Mouse (Mus musculus) G1E-ER4 (cell line): ENCODE measurements around the gene Pfkfb2. TPM values are rescaled to one million over a fixed set of nuclear protein-coding genes. Genes with fewer than 3 reads are reported as not detected.

Experiments
- GATA1 ChIP-seq: IDR thresholded peaks from one replicate; pipeline ENCODE4 v1.8.0; 2012; ENCODE audit warnings: low read length, inconsistent platforms
- polyA plus RNA-seq: library from polyadenylated mRNA; stranded (reverse); fragments of >175 nt; gene quantifications from 2 replicates; pipeline ENCODE4 v1.2.3, GENCODE M21; 2012

The Pfkfb2 gene
- polyA plus RNA-seq, result 5.0 and 8.5 TPM in 2 replicates

DNA sequence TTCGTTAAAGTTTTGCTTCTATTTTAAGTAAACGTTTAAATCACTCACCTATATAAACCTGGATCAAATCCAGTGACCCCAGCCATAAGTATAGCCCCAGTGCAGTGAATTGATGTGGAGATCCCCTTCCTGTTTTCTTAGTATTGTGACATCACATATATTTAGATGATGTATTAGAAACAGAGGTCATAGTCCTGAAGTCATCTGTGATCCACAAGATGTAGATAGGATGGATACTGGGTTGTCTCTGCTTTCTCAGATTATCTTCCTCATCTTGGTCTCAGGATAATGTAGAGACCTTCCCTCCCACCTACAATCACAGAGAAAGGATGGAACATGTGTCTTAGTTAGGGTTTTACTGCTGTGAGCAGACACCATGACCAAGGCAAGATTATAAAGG is at the start of gene Pfkfb2:
TSS of gene Pfkfb2 (minus strand) at position 101 of the 400 bp plus-strand sequence.
- no peak for TF ChIP-seq GATA1

DNA sequence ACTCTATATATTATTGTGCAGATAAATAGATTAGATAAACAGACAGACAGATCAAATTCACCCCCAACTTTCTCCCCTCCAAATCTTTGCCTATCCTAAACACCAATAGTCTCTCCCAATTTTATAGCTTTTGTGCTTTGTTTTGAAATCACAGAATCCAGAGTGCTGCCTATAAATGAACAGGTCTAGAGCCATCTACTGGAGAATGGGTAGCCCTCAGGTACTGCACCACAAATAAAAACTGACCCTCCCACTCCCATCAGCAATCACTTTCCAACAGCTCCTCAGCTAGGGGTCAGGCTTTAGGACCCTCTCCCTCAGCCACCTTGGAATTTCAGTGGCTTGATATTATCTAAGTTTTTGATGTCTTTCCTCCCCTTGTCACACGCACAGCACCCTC is 47.6 kb upstream of the Pfkfb2 start:
- TF ChIP-seq GATA1, result no peak

DNA sequence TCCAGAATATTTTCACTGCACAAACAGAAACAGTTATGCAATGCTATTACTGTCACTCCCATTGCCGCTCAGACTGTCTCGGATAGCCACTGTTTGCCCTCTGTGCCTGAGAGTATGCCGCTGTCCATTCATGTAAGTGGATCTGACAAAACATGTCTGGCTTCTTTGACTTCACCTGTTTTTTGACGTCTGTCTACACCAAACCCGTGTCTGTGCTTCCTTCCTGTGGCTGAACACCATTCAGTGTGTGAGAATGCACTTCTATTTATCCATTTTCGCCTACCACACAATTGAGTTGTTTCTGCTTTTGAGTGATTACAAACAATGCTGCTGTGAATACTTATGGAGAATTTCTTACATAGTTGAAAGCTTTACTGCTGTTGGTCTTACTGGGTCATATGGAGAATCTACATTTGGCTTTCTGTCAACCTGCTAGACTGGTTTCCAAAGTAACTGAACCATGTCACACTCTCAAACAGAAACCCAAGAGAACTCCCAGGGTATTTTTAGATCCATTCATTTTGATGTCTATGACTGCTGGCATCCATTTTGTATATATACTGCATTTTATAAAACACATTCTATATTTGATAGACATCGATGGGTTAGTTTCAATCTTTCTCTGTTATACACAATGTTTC is 46.8 kb upstream of the Pfkfb2 start:
- no peak for TF ChIP-seq GATA1

DNA sequence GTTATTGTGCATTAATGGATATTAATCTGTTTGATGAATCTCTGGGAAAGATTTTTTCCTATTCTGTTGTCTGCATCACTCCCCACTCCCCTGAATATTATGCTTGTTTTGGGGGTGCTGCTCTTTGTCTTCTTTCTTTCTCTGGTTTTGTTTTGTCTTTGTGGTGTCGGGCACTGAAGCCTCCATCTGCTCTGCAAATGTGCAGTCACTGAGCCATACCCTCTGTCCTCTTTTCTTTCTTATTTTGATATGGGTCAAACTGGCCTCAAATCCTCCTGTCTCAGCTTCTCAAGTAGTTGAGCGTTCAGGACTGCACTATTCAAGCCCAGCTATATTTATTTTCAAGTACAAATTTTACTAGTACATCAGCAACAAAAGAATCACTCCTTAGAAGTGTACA is 46.2 kb upstream of the Pfkfb2 start:
- no peak for TF ChIP-seq GATA1

DNA sequence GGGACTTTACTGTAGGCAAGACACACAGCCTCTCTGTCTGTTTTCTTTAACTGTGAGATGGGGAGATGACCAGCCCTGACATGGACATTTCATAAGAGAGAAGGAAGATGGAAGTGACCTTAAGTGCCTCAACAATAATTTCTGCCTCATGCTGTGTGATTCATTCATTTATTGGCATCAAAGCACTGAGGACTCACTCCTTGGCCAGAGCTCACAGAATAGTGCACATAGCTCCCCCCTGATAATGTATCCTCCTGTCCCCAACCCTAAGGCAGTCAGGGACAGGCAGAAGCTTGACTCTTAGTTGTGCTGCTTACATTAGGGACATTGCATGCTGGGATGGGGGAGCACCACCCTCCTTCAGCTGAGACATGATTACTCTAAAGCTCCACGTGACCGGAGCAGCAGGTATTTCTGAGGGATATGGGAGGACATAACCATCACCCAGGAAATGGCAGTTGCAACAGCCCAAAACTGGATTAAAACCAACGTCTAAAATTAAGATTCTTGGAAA is 42.0 kb upstream of the Pfkfb2 start:
- no peak for TF ChIP-seq GATA1

DNA sequence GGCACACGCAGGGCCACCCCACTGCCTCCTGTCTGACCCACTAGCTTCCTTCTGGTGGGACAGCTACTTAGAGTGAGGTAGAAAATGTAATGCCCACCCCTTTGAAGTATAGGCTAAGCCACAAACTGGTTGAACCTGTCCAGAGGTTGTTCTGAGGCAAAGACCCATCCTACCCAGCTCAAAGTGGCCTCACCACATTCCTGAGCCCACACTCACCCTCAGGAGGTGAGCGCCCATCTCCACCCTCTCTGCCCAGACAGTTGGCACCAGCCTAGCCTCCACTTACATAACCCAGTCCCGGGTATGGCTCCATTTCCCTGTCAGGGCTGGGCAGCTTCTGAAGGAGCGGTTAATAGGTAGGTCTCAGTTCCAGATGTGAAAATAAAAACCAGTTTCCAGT is 41.4 kb upstream of the Pfkfb2 start:
- no peak for TF ChIP-seq GATA1

DNA sequence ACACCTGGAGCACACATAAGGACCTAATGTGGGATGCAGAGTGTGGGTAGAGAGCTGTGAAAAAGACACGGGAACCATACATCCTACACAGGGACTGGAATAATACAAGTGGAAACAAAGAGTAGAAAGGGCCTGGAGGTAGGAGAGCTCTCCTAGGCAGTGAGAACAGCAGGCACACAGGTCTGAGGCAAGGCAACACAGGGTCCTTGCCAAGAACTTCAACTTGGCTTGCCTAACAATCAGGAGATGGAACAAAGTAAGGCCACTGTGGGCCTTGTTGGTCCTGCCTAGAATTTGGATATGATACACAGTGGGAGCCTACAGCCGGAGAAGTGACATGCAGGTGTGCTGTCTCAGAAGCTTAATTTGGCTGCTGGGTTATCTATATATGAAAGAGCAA is 40.9 kb upstream of the Pfkfb2 start:
- TF ChIP-seq GATA1, result no peak

DNA sequence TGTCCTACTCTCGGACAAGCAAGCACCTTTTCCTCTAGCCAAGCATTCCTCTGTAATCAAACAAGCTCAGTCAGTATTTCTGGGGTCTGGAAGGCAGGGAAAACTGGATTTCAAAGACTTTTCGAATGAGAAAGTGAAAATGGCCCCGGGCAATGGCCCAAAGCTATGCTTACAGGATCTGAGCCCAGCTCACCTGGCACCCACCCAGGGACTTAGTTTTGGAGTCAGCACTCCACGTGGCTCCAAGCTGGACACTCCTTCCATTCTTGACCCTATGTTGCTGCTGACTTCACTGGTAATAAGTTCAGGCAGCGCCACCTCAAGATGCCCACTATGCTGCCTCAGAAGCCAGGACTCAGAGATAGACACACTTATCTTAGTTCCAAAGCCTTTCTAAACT is 38.0 kb upstream of the Pfkfb2 start:
- no peak for TF ChIP-seq GATA1

DNA sequence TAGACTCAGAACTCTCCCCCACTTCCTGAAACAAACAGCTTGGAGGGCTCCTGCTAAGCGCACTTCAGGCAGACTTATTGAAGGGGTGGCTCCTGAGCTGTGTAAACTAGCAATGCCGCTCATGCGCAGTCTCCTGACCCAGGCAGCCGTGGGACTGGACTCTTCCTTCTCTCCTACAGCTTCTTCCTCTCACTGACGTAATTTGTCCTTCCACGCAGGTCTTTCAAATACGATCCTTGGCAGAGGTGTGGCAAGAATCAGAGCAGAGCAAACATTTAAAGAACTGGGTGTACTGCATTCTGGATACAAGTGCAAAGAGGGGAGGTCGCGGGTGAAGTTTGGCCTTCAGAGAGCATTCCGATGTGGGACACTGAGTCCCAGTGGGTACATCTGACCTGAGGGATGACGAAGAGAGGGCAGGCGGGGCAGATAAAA is 35.0 kb upstream of the Pfkfb2 start:
- no peak for TF ChIP-seq GATA1

DNA sequence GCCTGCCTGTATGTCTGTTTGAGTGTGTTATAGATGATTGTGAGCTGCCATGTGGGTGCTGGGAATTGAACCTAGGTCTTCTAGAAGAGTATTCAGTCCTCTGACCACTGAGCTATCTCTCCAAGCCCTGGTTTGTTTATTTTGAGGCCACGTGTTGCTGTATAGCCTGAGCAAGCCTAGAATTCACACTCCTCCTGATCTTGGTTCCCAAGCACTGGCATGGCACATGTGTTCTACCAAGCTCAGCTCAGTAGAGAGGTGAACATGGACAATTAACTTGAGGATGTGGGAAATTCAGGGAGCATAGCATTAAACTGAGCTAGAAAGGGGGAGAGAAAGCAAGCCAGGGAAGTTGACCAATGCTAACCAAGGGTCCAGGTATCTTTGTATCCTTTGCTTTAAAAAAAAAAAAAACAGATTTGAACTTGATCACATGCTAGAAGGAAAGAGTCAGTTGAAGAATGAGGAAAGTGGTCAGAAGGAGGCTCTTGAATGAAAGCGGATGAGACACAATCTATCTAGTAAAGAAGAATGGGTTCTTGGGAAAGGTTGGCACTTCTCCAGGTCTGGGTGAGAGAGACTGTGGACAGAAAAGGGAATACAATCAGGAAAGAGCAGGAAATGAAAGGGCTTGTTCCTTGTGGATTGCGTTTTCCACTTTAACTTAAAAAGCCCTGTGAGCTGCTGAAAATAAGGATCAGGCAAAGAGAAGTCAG is 33.1 kb upstream of the Pfkfb2 start:
- TF ChIP-seq GATA1, result no peak

DNA sequence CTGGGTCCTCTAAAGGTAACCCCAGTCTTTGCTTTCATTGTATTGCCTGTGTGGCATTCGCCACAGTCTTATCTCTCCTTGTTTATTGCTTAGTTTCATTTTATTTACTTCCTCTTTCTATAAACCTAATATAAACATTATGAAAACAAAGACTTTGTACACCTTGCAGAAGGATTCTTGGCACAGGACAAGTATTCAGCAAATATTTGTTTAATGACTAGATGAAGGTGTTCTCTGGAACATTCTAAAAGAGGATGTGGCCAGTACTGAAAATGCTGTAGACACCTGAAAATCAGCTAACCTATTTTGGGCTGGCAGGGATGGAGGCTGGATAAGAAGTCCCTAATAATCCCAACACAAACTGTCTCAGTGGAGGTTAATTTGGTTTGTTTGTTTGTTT is 32.5 kb upstream of the Pfkfb2 start:
- no peak for TF ChIP-seq GATA1

DNA sequence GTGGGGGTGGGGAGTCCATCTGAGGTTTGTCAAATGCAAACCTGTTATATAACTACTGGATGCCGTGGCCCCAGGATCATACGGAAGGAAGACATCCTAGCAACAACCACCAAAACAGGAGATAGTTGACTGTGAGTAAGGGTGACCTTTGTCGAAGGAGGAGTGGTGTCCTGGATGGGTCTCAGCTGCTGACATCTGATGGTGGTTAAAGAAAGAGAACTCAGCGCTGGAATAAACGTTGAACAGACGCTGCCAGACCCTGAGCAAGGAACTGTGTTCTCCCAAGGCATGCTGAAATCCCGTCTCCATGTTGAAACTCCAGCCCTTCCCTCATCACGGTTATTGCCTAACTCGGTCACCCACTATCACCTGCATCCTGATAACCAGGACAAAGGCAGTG is 30.6 kb upstream of the Pfkfb2 start:
- TF ChIP-seq GATA1, result no peak

DNA sequence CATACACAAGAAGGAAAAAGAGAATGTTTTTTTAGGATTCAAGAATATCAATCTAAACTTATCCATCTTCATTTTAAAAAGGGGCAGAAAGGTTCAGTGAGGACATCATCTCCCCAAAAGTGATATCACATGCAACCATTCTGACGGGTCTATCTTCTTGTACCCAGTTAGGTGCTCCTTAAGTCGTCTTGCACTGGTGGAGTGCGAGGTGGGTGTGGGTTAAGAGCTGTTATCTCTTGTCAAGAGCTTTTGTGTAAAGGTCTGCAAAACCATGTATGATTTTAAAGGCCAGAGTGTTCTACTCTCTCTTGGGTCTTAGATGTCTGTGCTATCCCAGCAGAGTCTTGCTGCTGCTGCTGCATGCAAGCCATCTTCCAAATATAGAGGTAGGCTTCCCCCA is 17.8 kb upstream of the Pfkfb2 start:
- no peak for TF ChIP-seq GATA1

DNA sequence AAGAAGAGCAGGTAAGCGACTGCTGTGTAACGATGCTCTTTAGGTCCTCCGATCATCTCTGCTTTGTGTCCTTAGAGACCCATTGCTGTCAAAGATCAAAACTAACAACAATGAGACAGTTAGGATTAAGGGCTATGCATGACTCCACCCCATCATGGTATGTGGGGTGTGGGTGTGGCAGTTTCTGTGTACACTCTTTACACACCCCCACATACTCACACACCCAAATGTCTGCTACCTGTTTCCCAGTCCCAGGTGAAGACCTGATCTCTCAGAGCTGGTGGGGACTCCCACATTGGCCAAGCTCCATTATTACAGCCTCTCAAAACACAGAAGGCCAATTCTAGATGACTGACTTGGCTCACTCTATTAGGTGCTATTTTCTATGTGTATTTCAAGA is 16.5 kb upstream of the Pfkfb2 start:
- TF ChIP-seq GATA1, result no peak

DNA sequence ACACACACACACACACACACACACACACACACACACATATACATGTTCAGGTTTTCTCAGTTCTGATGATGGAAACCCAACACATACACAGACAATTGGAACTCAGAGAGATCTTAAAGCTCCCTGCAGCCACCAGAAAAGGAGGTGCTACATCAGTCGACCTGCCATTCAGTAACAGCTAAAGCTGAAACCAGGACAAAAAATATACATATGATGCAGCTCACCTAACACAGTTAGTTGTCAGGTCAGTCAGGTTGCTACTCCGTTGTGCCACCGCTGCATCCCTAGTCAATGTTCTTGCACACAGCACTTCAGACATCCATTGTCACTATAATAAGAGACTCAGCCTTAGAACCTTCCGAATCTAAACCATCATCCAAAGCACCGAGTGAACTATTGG is 15.9 kb upstream of the Pfkfb2 start:
- TF ChIP-seq GATA1, result no peak

DNA sequence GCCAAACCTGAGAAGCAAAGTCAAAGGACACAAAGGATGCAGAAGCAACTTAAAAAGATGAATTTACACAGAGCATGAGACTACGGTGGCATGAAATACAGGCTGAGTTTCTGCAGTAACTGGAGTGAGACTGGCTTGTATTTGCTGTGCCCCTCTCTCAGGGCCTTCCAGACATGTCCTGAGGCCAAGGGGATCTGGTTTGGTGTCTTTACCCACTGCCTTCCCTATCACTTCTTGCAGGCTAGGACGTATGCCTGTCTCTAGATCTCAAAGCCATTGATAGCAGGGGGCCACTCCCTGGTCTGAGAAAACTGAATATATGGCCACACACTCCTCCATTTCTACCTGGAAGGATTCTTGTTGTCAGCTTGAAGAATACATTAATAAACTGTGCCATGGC is 15.2 kb upstream of the Pfkfb2 start:
- TF ChIP-seq GATA1, result no peak

DNA sequence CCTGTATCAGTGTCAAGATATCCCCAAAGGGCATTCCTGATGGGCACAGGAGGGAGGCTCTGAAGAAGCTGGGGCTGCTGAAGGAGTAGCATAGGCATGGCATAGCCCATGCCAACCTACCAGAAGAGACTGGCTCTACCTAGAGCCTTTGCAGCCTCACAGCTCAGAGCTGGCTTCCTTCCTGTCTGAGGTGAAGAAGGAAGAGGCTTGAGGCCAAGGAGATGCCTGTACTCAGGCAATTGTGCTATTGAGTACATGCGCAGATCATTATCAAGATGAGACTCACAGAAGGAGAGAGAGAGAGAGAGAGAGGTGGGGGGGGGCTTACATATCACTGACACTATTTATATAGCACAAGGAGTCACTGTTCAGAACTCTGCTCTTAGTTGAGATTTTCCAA is 14.7 kb upstream of the Pfkfb2 start:
- TF ChIP-seq GATA1, result no peak
